Mouse (Mus musculus) spleen, postnatal 36 days (tissue): ENCODE data around the gene Vmn1r93.
"Not testable (repeated sequence)": the region's sequence is repeated elsewhere in the genome, so short reads cannot be mapped to it uniquely, and the experiment has no call there.

Source experiments
- DNase-seq, 2 experiments: peaks; one replicate each; pipeline ENCODE4 v3.0.0; 2022; ENCODE audit warnings: low spot score in 2 of 2, mixed read lengths in 1 of 2

Vmn1r93 gene

GRCm38 (mm10) chr7:20138988-20139387 lies at the start of gene Vmn1r93:
Vmn1r93 (minus strand) TSS chr7:20139088.
- not testable (repeated sequence) for DNase-seq

DNA sequence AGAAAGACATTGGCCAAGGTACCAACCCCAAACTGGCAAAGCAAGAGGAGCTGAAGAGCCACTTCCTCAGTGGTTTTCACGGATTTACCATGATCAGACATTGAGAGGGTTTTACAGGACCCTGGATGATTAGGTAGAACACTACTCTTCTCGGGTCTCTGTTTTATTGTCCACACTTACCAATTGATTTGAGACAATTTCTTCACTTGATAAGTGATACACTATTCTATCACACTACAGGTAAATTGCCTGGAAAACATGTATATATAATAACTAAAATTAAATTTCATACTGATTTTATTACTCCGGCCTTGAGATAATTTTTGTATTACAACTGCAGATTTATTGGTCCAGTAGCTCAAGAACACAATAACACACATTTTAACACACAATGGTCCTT lies 29.4 kb upstream of the Vmn1r93 start, which contains the start of gene Vmn1r94:
Gene Vmn1r94 (minus strand): TSS at position 101 of the 400 bp plus-strand sequence.
- not testable (repeated sequence) for DNase-seq

GRCm38 (mm10) chr7:20122479-20122878 lies 16.4 kb downstream of the Vmn1r93 start, which contains the start of gene Gm16442:
Gm16442 (minus strand) TSS chr7:20122579.
- DNase-seq = not testable (repeated sequence)

DNA sequence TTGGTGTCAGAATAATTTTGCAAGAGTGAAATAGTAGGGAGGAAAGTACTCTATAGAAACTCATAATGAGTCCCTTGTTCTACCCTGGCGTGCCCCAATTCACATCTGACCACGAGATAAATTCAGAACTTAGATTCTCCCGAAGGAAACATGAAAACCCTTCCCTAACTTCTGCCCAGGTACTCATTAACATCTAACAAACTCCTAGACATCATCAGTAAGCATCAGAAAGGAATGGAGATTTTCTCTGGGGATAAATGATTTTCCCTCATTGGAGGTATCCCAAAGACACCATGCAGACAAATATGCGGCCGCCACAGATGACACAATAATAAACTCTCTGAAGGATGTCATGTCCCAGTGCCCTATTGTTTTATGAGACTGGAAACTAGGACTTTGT lies 39.5 kb downstream of the Vmn1r93 start, which contains the start of gene Vmn1r91:
Gene Vmn1r91 (plus strand): TSS at position 301 of the 400 bp plus-strand sequence.
- DNase-seq = not testable (repeated sequence)
